Mouse (Mus musculus) embryo, embryonic 11.5 days (tissue): ENCODE measurements at regions not wholly inside any gene's neighbourhood (a gene's known extent, or its start where the extent isn't known, plus 50 kb on each side); places are given as distances from the start of the nearest gene placed in this dataset.
A peak's percentile ranks its signal among the peaks of the same experiment; 100 is the strongest.

Source experiments
- DNase-seq: peaks from one replicate; pipeline ENCODE4 v3.0.0-alpha.2; 2012; ENCODE audit warnings: low read depth, low spot score

DNA sequence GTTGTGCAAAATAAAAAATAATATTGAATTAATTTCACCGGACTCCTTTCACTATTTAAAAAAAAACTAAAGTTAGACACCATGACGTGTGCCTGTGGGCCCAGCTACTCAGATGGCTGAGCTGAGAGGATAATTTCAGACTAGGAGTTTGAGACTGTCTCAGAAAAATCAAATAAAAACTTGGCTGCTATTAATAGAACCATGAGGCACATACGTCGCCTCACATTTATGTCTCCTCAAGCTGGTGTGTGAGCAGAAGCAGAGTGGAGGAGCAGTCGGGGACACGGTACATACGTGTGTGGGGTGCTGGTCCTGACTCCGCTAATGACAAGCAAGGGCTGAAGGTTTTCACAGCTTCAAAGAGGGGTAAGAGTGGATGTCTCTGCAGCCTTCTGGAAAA, 52.8 kb upstream of the Dmrtb1 start:
- DNase-seq, result no peak

DNA sequence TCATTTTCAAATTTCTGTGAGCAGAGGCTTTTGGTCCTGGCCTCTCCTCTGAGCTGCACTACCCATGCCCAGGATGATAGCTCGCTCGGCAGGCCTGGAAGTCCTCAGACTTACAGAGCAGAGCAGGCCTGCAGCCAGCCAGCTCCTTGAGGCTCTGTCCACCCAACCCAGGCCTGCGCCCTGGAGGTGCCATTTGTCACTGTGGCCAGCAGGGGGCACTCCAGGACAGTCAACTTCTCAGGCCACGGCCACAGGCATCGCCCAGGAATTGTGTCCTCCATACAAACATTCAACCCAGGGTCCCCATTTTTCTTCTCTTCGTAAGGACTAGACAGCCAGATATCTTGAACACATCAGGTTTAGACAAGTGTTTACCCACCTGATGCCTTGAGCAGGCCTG, 53.9 kb upstream of the Dmrtb1 start:
- peak; percentile 82 for DNase-seq

DNA sequence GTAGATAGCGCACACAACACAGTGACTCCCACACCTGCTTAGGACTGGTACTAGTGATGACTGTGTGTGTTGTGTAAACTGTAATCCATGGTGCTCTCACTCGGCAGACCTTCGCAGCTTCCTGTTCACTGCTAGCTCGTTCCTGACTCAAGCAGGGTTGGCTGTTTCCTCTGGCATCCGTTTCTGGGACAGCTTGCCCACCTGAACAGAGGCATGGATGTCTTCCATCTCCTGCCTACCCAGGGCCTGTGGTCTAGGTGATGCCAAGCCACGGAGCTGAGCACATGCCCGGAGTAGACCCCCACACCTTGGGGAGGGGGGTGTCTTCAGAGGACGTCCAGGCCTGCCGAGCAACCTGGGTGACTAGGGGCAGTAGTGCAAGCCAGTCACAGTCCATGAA, 54.7 kb upstream of the Dmrtb1 start:
- no peak for DNase-seq

DNA sequence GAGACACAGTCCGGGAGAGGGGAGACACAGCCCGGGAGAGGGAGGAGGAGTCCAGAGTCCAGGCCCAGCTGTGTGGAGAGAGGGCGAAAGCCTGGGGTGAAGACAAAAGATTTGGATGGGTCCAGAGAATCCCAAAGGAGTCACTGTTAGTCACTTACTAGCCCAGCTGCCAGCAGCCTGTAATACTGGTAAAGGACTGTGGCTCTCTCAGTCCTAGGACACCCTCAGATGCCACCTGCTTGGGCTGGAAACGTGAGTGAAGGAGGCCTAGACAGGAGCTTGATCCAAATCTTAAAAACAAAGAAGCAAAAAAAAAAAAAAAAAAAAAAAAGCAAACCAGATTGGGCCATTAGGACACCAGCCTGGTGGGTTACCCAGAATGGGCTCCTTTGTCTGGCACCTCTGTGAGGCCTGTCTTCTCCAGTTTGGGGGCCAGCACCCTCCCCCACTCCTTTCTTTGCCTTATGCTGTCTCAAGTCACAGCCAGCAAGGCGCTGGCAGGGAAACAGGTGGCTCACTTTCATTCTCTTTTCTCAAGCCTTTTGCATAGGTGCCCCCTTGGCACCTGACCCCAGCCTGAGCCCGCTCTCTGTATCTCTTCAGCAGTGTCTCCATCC, 55.9 kb upstream of the Dmrtb1 start:
- no peak for DNase-seq

DNA sequence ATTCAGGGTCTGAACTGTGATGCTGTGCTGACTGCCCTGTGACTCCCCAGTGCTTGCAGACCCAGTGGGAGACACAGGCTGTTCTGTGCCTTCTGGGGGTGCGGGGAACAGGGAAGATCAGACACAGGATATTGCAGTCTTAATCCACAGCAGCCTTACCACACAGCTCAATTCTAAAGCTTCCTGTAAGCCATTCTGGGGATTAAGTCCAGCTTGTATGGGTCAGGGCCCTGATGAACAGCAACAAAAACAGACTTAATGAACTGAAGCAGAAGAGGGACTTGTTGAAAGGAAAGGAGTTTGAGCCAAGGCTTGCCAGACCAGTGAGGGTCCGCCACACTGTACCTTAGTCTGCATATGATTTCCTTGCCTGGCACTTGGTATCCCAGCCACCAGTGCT, 58.4 kb upstream of the Lrp8 start:
- DNase-seq, result no peak

DNA sequence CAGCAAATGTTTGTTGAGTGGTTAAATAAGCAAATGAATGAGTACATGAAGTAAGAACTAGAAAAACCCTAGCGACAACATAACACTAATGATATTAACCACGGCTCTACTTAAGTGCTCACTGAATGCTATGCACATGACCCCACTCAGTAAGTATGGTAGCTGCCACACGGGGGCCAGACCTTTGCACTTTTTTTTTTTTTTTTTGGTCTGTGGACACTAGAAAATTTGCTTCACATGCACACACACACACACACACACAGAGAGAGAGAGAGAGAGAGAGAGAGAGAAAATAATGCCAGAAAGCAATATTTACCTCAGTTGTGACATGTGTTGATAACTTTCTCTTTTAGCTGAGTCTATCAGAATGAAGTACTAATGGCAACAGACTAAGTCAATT, 55.7 kb upstream of the Lrp8 start:
- no peak for DNase-seq

DNA sequence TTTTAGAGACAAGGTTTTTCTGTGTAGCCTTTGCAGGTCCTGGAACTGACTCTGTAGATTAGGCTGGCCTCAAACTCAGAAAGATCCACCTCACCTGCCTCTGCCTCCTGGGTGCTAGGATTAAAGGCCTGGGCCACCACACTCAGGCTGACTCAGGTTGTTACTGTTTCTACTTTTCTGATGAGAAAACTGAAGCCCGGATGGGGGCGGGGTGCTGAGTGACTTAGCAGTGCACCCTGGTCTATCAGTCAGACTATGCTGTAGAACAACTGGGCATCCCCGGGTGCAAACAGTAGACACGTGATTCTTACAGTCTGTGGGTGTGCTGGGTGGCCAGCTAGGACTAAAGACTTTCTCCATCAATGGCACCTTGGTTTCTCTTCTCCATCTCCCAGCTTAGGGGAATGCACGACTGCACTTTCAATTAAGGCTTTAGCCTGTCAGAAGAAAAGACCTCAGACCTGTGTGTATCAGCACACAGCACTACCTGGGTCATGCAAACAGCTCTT, 55.1 kb upstream of the Lrp8 start:
- DNase-seq, result no peak

DNA sequence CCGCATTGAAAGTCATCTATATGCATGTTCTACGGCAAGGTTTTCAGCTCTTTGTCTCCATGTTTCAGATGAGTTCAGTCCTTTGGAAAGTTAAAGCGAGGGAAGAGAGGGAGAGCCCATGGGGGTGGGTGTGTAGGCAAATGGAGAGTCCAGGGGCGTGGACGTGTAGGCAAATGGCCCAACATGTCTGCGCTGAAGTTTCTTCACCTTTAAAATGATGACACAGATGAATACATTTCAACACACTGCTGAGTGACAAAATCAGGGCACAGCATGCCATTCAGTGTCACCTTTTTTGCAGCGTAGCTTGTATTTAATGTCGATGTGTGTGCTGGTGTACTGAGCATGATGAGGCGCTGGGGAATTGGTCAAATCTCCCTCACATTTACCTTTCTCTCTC, 54.6 kb upstream of the Lrp8 start:
- no peak for DNase-seq

DNA sequence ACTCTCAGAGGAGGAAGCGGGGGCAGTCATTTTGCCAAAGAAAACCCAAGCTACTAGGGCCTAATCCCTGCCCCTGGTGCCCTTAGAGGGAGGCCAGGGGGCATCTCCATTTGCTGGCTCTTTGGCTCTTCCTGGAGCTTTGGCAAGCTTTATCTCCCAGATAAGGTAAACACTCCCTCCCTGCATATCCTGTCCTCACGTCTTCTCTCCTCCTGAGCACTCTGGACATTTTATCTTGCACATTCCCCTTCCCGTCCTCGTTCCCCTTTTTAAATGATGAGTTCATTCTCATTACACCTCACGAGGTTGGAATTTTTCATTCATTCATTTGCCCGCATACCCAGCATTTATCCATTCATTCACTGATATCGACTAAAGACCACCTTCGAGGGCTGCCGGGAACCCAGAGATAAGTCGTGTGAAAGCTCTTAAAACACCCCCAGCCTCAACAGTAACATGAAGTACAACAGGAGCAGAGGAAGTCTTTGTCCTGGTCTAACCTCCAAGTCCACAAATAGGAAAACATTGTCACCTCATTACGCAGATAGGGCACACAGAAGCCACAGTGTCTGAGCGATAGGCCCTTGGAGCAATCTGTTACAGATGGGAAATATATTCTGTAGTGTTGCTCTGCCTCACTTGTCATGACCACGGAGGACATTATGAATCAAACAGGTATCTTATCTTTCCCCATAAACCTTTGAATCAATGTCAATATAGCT, 54.0 kb upstream of the Lrp8 start:
- DNase-seq, result no peak

DNA sequence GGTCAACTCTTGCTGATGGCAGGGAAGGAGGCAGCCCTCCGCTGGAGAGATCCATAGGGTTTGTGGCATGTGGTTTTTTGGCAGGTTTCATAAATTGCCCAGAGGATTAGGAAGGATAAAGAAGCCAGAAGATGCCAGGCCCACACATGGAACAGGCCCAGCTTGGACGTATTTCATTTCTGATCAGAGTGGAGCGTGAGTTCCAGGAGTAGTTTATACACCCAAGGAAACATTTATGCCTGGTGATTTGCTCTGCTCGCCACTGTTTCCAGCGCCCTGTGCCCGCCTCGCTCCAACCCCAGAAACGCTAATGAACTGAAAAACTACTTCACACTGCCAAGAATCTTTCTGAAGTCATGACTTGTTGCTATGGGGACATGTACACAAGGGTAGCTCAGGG, 53.0 kb upstream of the Lrp8 start:
- DNase-seq, result no peak

DNA sequence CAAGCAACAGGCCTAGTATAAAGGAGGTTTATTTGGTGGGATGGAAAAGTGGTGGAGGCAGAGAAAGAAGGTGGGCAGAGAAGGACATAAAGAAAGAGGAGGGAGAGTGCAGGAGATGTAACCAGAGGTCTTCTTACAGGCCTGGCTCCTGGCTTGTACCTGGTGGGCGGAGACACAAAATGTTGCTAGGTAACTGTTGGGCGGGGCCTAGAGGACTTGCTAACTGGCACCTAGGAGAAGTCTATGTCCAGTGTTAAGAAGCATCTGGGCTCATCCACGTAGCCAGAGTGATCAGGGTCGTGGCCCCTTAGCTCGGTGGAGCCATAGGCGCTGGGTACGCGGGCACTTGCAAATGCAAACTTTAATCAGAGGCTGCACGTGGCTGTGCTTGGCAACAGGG, 52.0 kb upstream of the Lrp8 start:
- no peak for DNase-seq
